Mouse (Mus musculus) liver, embryonic 15.5 days (tissue): Measurements from ENCODE around the gene Pmvk. TPM values are rescaled to one million over a fixed set of nuclear protein-coding genes. Genes with fewer than 3 reads are reported as not detected.

Source experiments
- ATAC-seq: fragments of 200-750 bp; cut with Nextera tagmentation; 2 replicates; pipeline ENCODE4 v1.8.0; 2017; ENCODE audit warnings: moderate number of reproducible peaks, mild to moderate bottlenecking, moderate library complexity; ENCODE audit not compliant: insufficient read depth
- H3K27ac ChIP-seq: fragments of 300-500 bp; sonication (generic); replicated peaks from 2 replicates; pipeline ENCODE4 v1.5.1; 2015; ENCODE audit warnings: mild to moderate bottlenecking, inconsistent platforms
- H3K27me3 ChIP-seq: fragments of 300-500 bp; sonication (generic); 2 replicates; pipeline ENCODE4 v1.6.1; 2015; ENCODE audit warnings: mild to moderate bottlenecking, inconsistent platforms
- H3K36me3 ChIP-seq: fragments of 300-500 bp; sonication (generic); replicated peaks from 2 replicates; pipeline ENCODE4 v1.6.1; 2015; ENCODE audit warnings: moderate library complexity, mild to moderate bottlenecking, inconsistent platforms
- H3K4me1 ChIP-seq: fragments of 300-500 bp; sonication (generic); replicated peaks from 2 replicates; pipeline ENCODE4 v1.6.1; 2015; ENCODE audit warnings: inconsistent platforms
- H3K4me2 ChIP-seq: fragments of 300-500 bp; sonication (generic); 2 replicates; pipeline ENCODE4 v1.6.1; 2015; ENCODE audit warnings: moderate library complexity, mild to moderate bottlenecking, inconsistent platforms
- H3K4me3 ChIP-seq: fragments of 300-500 bp; sonication (generic); replicated peaks from 2 replicates; pipeline ENCODE4 v1.5.1; 2015; ENCODE audit warnings: mild to moderate bottlenecking, inconsistent platforms
- H3K9ac ChIP-seq: fragments of 300-500 bp; sonication (generic); 2 replicates; pipeline ENCODE4 v1.6.1; 2015; ENCODE audit warnings: moderate library complexity, mild to moderate bottlenecking, inconsistent platforms
- H3K9me3 ChIP-seq: fragments of 300-500 bp; sonication (generic); replicated peaks from 2 replicates; pipeline ENCODE4 v1.6.1; 2016; ENCODE audit warnings: inconsistent platforms
- WGBS: fragments of 180-500 bp; shearing (Covaris S2); methylation state at CpG from one replicate; pipeline ENCODE4 v1.1.7; 2015; ENCODE audit warnings: mixed read lengths; ENCODE audit not compliant: insufficient replicate concordance; 5-methylcytosine and 5-hydroxymethylcytosine counted together
- polyA plus RNA-seq: library from polyadenylated mRNA; unstranded; fragments of >200 nt; fragmentation: Nextera tagmentation; extraction: Ambion mirVana; gene quantifications from 2 replicates; pipeline ENCODE4 v1.2.1, GENCODE M21; 2015

The Pmvk gene
- polyA plus RNA-seq = 35.7 and 38.4 TPM in 2 replicates

DNA sequence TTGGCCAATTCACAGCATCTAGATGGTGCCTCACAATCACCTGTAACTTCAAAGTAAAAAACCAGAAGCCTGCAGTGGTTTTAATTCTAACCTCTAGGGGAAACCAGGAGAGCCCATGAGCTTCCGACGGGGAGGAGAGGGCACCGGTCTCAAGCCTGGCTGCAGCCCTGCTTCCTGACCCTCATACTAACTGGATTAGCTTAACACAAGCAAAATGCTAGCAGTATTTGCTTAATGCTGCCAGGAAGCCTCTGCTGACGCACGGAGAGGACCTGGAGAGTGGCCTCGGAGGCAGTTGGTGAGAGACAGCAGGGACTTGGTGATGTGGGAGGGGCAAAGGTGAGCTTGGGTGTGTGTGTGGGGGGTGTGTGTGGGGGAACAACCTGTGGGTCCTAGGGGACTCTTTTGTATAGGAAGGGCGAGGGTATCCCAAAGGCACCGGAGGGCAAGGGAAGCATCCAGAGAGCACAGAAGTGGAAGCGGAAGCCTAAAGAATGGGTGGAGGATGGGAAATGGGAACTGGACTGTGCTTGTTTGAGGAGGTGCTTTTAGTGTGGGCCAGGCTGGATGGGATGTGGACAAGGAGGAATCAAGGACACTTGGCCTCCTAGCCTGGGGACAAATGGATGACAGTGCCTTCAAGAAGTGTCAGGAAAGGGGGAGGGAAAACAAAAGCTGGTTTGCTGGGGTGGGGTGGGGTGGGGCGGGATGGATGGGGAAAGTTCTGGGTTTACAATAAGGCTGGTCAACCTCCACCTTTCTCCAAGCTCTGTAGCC, at the start of gene Pmvk:
Gene Pmvk, plus strand, starts transcription at position 141 of the 777 bp plus-strand sequence.
- peaks cover 42% of the 10 kb centered on the region for H3K4me1 ChIP-seq
- H3K36me3 ChIP-seq = no peaks in the 10 kb centered on the region
- H3K27me3 ChIP-seq = no peaks in the 10 kb centered on the region
- no peak within 1 kb of the TSS for H3K4me3 ChIP-seq
- H3K27ac ChIP-seq = no peak within 1 kb of the TSS
- 67% methylated on average over 10 of the region's 10 CpGs for WGBS
- no peak within 1 kb of the TSS for H3K9ac ChIP-seq
- no peak for ATAC-seq
- H3K4me2 ChIP-seq = no peak within 1 kb of the TSS
- no peaks in the 10 kb centered on the region for H3K9me3 ChIP-seq

DNA sequence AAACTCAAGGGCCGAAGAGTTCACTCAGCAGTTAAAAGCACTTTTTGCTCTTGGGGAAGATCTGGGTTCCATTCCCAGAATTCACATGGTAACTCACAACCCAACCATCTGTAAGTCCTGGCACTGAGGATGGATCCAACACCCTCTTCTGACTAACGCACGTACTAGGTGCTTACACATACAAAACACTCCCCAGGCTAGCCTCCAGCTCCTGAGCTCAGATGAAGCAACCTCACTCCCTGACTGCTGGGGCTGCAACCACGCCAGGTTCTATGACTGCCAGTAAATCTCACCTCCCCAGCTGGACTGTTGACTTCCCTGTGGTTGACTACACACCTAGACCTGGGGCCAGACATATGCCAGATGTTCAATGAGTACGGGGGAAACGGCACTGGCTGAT, 47.5 kb upstream of the Pmvk start:
- H3K9ac ChIP-seq = no peak overlapping the region
- H3K36me3 ChIP-seq = peaks cover 51% of the 10 kb centered on the region
- WGBS = 80% methylated on average over 6 of the region's 6 CpGs
- no peaks in the 10 kb centered on the region for H3K9me3 ChIP-seq
- H3K4me1 ChIP-seq = peaks cover 12% of the 10 kb centered on the region
- no peak for ATAC-seq
- H3K4me3 ChIP-seq = no peak overlapping the region
- H3K4me2 ChIP-seq = no peak overlapping the region
- H3K27me3 ChIP-seq = no peaks in the 10 kb centered on the region
- no peak overlapping the region for H3K27ac ChIP-seq

DNA sequence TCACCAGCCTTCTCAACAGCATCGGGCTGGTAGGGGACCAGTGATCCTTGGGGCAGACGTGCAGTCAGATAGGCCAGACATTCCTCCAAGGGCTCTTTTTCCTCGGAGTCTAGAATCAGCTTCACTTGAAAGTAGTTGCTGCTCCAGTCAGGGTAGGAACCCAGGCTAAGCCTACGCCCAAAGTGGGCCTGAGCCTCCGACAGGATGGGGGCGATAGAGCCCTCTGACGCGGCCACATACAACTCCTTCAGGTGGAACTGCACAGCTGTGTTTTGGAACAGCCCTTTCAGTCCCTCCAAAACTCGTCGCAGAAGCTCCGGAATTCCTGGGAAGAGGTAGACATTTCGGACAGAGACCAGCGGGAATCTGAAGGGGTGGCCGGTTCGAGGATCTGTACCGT, 45.9 kb upstream of the Pmvk start:
- H3K27ac ChIP-seq = no peak overlapping the region
- WGBS = 75% methylated on average over 16 of the region's 16 CpGs
- H3K36me3 ChIP-seq = peaks cover 46% of the 10 kb centered on the region
- no peaks in the 10 kb centered on the region for H3K27me3 ChIP-seq
- no peak overlapping the region for H3K4me3 ChIP-seq
- H3K9me3 ChIP-seq = no peaks in the 10 kb centered on the region
- no peak overlapping the region for H3K9ac ChIP-seq
- no peak overlapping the region for H3K4me2 ChIP-seq
- peaks cover 16% of the 10 kb centered on the region for H3K4me1 ChIP-seq
- ATAC-seq = no peak

DNA sequence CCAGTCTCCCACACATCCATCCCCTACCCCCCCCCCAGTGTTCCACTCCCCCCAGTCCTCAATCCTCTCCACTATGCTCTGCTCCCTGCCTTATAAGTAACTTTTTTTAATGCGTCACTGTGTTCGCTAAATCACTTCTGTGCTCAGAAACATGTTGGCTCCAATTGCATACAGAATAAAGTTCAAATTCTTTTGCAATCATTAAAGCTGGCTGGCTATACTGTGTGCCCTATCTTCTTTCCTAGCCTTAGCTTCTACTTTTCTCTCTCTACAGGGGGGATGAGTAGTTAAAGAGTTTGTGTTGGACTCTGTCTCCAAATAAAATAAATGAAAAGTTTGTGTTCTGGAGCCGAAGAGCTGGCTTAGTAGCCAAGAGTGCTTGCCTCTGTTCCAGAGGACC, 44.6 kb upstream of the Pmvk start:
- Histone ChIP-seq H3K27me3 (no peaks in the 10 kb centered on the region), H3K36me3 (peaks cover 48% of the 10 kb centered on the region), H3K4me2 (no peak overlapping the region), H3K9me3 (no peaks in the 10 kb centered on the region), H3K27ac (no peak overlapping the region), H3K9ac (no peak overlapping the region), H3K4me3 (no peak overlapping the region), H3K4me1 (peaks cover 16% of the 10 kb centered on the region)
- WGBS = 76% methylated on average over 3 of the region's 3 CpGs
- ATAC-seq = no peak

DNA sequence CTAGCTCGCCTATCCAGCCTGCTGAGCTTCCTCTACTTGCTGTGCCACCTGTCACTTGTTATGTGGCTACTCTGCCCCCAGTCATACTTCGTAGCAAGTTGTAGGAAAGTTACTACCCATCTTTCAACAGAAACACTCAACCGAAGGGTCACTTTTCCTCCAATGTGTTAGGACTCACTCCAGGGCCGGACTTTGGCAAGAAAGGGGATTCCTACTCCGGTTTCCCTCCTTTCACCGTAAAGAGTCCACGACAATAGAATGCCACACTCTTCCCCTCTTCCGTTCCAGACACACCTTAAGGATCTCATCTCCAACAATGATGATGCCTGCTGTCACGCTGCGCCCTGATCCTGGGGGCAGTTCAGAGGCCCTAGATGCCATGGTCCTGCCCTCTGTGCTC, 43.5 kb upstream of the Pmvk start:
- peaks cover 16% of the 10 kb centered on the region for H3K4me1 ChIP-seq
- no peak for ATAC-seq
- peak overlapping the region; percentile 69 for H3K4me3 ChIP-seq
- H3K4me2 ChIP-seq = peak overlapping the region; percentile 76
- WGBS = 65% methylated on average over 10 of the region's 10 CpGs
- no peaks in the 10 kb centered on the region for H3K27me3 ChIP-seq
- peaks cover 55% of the 10 kb centered on the region for H3K36me3 ChIP-seq
- peak overlapping the region; percentile 53 for H3K9ac ChIP-seq
- H3K27ac ChIP-seq = 0 out of 2 replicates have a peak overlapping the region, but pooled peaks have one; percentile 15
- no peaks in the 10 kb centered on the region for H3K9me3 ChIP-seq

DNA sequence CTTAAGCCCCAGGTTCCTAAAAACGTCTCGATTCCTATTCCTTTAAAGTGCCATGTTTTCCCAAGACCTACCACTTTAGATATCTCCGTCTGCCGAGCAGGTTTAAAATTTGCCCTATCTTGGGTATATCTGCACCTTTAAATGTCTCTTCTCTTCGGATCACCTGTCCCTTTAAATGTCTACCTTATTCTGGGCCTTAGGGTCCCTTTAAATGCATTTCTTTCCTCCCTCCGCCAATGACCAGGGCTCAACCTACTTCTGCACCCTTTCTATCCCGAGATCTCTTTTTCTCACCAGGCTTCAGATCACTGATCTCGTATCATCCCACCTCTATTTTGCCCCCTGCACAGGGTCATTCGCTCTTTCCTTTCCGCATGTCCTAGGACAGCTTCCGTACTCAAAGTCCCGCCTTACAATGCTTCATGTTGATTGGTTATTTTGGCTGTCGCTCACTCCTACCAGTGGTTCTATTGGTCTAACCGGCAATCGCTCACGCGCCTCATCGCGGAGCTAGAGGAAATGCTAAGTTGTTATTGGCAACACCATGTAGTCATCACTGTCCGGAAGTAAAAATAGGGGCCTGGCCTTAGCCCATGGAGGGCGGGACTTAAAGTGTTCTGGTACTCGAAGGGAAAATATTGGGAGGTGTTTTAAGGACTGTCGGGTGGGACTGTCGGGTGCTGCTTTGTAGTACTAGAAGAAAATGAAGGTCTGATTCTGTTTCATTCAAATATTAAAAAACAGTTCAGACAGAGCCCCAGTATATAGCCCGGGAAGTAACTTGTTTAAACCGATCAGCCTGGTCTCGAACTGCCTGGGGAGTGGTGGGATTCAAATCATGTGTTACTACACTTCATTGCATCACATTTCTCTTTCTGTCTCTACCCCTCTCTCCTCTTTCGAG, 42.6 kb upstream of the Pmvk start, which contains the start of gene Flad1:
Gene Flad1, minus strand, starts transcription at position 381 of the 904 bp plus-strand sequence.
- H3K9ac ChIP-seq = peak within 1 kb of the TSS; percentile 53
- H3K36me3 ChIP-seq = peaks cover 60% of the 10 kb centered on the region
- peaks cover 23% of the 10 kb centered on the region for H3K4me1 ChIP-seq
- H3K9me3 ChIP-seq = no peaks in the 10 kb centered on the region
- H3K27ac ChIP-seq = peak within 1 kb of the TSS; percentile 45
- WGBS = 5% methylated on average over 28 of the region's 28 CpGs
- peak; percentile 100 for ATAC-seq
- H3K4me3 ChIP-seq = peak within 1 kb of the TSS; percentile 69
- H3K4me2 ChIP-seq = peak within 1 kb of the TSS; percentile 76
- H3K27me3 ChIP-seq = no peaks in the 10 kb centered on the region

DNA sequence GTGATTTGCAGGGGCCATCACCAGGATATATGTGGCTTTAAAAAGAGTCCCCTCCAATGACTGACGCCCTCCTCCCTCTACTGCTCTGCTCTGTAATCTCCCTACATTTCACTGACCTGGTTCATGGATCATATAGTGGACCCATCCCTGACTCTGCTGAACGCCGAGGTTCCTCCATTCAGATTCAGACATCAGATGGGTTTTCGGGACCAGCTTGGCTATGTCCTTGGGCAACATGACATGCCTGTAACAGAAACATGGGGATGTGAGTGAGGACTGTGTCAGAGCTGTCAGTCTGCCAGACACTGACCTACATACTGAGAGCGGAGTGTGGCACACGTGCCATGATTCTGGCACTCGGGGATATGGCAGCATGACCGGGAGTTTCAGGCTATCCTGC, 38.2 kb upstream of the Pmvk start:
- ATAC-seq = no peak
- Histone ChIP-seq H3K4me3 (peak overlapping the region; percentile 85; the same call in 1 of the 2 replicates), H3K27ac (no peak overlapping the region), H3K27me3 (no peaks in the 10 kb centered on the region), H3K4me2 (peak overlapping the region; percentile 95), H3K9me3 (no peaks in the 10 kb centered on the region), H3K9ac (no peak overlapping the region), H3K4me1 (peaks cover 43% of the 10 kb centered on the region), H3K36me3 (peaks cover 42% of the 10 kb centered on the region)
- 90% methylated on average over 8 of the region's 8 CpGs for WGBS

DNA sequence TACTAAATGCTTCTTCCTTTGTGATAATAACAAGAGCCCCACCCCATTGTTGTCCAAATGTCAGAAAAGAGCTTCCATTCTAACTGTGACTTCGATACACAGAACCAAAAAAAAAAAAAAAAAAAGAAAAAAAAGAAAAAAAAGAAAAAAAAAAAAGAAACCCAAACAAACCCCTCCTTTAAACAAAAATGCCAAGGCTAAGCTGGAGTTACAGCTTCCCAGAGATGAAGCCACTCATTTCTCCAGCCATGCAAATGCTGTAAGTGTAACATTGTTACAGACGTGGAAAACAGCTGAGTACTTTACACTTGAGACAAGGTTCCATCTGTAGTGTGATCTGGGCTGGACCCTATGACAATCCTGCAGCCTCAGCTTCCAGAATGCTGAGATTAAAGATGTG, 37.2 kb upstream of the Pmvk start:
- H3K27me3 ChIP-seq = no peaks in the 10 kb centered on the region
- peak overlapping the region; percentile 98 for H3K27ac ChIP-seq
- WGBS = 10% methylated on average over 2 of the region's 2 CpGs
- peak overlapping the region; percentile 95 for H3K4me2 ChIP-seq
- H3K36me3 ChIP-seq = peaks cover 42% of the 10 kb centered on the region
- H3K9ac ChIP-seq = peak overlapping the region; percentile 66
- peaks cover 47% of the 10 kb centered on the region for H3K4me1 ChIP-seq
- H3K4me3 ChIP-seq = peak overlapping the region; percentile 85
- no peak for ATAC-seq
- no peaks in the 10 kb centered on the region for H3K9me3 ChIP-seq

DNA sequence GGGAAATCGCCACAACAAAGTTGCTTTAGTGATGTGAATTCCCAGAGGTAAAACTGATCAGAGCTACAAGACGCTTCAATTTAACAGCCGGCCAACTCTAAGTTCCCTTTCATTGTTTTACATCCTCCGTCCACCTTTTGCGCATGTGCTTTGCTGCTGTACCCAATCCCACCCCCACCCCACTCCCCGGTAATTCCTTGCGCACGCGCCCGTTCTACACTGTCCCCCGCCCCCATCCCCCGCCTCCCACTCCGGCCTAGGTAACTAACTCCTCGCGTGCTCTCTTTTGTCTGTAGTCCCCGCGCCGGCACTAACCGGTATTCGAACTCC, 36.5 kb upstream of the Pmvk start:
- H3K36me3 ChIP-seq = peaks cover 44% of the 10 kb centered on the region
- under 1% methylated on average over 20 of the region's 20 CpGs for WGBS
- peak overlapping the region; percentile 98 for H3K27ac ChIP-seq
- no peaks in the 10 kb centered on the region for H3K27me3 ChIP-seq
- H3K9me3 ChIP-seq = no peaks in the 10 kb centered on the region
- peak overlapping the region; percentile 95 for H3K4me2 ChIP-seq
- ATAC-seq = peak; percentile 13
- H3K9ac ChIP-seq = peak overlapping the region; percentile 66
- peaks cover 52% of the 10 kb centered on the region for H3K4me1 ChIP-seq
- H3K4me3 ChIP-seq = peak overlapping the region; percentile 85

DNA sequence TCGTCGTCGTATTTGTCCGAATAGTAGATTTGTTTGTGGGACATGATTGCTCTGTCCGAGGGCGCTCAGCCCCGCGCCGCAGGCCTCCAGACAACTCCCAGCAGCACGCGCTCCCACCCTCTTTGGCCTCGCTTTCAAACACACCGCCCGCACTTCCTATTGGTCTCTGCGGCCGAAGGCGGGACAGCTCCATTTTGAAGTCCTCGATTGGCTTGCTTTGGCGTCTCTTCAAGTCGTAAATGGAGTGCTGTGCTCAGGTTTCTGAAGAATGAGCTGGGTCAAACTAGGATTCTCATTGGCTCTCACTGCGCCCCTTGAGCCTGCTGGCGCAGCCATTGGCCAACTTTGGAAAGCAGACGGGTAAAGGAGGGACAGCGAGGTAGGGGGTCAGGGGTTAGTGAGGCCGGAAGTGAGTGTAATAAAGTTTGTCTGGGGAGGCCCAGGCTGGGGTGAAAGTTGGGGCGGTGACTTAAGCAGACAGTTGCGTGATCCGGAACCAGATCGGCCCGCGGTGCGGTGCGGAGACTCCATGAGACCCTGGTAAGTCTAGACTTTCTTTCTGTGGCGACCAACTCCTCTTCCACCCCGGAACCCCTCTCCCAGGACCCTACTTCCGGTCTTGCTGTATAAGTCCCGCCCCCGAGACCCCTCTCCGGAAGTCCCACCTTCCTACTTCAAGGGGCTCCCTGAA, 36.0 kb upstream of the Pmvk start, which contains the start of the genes Cks1b and Shc1:
Gene Cks1b, minus strand, starts transcription at position 214 of the 691 bp plus-strand sequence.
Gene Shc1, plus strand, starts transcription at position 274 of the 691 bp plus-strand sequence.
- WGBS = 0% methylated on average over 39 of the region's 39 CpGs
- H3K4me1 ChIP-seq = peaks cover 57% of the 10 kb centered on the region
- H3K9ac ChIP-seq = peak within 1 kb of the TSS; percentile 81
- no peaks in the 10 kb centered on the region for H3K9me3 ChIP-seq
- peaks cover 44% of the 10 kb centered on the region for H3K36me3 ChIP-seq
- peak; percentile 91 for ATAC-seq
- peak within 1 kb of the TSS; percentile 95 for H3K4me2 ChIP-seq
- H3K27ac ChIP-seq = peak within 1 kb of the TSS; percentile 98
- H3K4me3 ChIP-seq = peak within 1 kb of the TSS; percentile 85
- no peaks in the 10 kb centered on the region for H3K27me3 ChIP-seq
